ENCODE assay signal across 9 mouse cellular contexts in genomic region chr5:16047452-16048191, GRCm38 (mm10).
DNase-seq lines count a peak whose midpoint lies in the region; ATAC-seq and TF ChIP-seq lines count a peak whose summit lies in the region.
"Had no signal": no experiment of that assay in that cellular context is flagged by ENCODE, and none has a peak within 500 bp of the region (broad histone marks: within the 10 kb centered on the region; RNA-seq: fewer than 3 reads in every experiment).

No protein-coding gene starts in this region.

- peak overlapping the region; percentile 70 for H3K27ac ChIP-seq in gastrocnemius, adult 2 months
- peak overlapping the region; percentile 49 for H3K27ac ChIP-seq in intestine, embryonic 16.5 days (ENCODE audit: low read length)
- H3K27ac ChIP-seq in layer of hippocampus, adult 2 months: no peak overlapping the region
- H3K27ac ChIP-seq: limb, embryonic 13.5 days had no signal

- 0 out of 2 replicates have a peak overlapping the region, but pooled peaks have one; percentile 33 for H3K9ac ChIP-seq in intestine, embryonic 16.5 days (ENCODE audit: low read depth, low read length)
- H3K9ac ChIP-seq: limb, embryonic 13.5 days had no signal

- peak overlapping the region; percentile 44 for H3K4me2 ChIP-seq in intestine, embryonic 16.5 days (ENCODE audit: low read depth, low read length)
- H3K4me2 ChIP-seq: limb, embryonic 13.5 days had no signal

- H3K4me1 ChIP-seq in intestine, embryonic 16.5 days (ENCODE audit: control insufficient read depth, insufficient read depth, low read length): no peaks in the 10 kb centered on the region

- no peaks in the 10 kb centered on the region for H3K36me3 ChIP-seq in intestine, embryonic 16.5 days (ENCODE audit: control insufficient read depth, insufficient read depth, low read length)
- H3K36me3 ChIP-seq: limb, embryonic 13.5 days had no signal

- WGBS in intestine, embryonic 16.5 days: 37% methylated on average over 10 of the region's 10 CpGs

- H3K27me3 ChIP-seq in intestine, embryonic 16.5 days (replicated peaks; ENCODE audit: control insufficient read depth, insufficient read depth, low read length): no peaks in the 10 kb centered on the region
- H3K27me3 ChIP-seq: limb, embryonic 13.5 days had no signal

- peak; percentile 90 for ATAC-seq in frontal cortex, adult (ENCODE audit: low TSS enrichment)
- ATAC-seq in intestine, embryonic 16.5 days: peak; percentile 75
- ATAC-seq in inflammation-experienced regulatory T-cells, adult 6 months: no peak

- intact Hi-C loops in gastrocnemius, adult 2 months (cut with DNase I): no loop called here

- H3K9me3 ChIP-seq in intestine, embryonic 16.5 days (ENCODE audit: control insufficient read depth, low read length): no peaks in the 10 kb centered on the region
- H3K9me3 ChIP-seq: limb, embryonic 13.5 days had no signal

- peak overlapping the region; percentile 35 for H3K4me3 ChIP-seq in gastrocnemius, adult 2 months
- H3K4me3 ChIP-seq in intestine, embryonic 16.5 days (ENCODE audit: low read length): no peak overlapping the region
- no peak overlapping the region for H3K4me3 ChIP-seq in layer of hippocampus, adult 2 months
- H3K4me3 ChIP-seq: limb, embryonic 13.5 days had no signal

- TF ChIP-seq CTCF in gastrocnemius, adult 2 months (IDR thresholded peaks at IDR 0.05): no peak
- no peak for TF ChIP-seq CTCF in layer of hippocampus, adult 2 months (conservative IDR thresholded peaks at IDR 0.05)

- DNase-seq in frontal cortex, postnatal 10 days (ENCODE audit: low spot score in 2 of 2): no peak
- DNase-seq in gastrocnemius, adult 2 months: peak; percentile 43
- peak; percentile 66 for DNase-seq in lung, postnatal 36 days
- no peak for DNase-seq in layer of hippocampus, adult 2 months (ENCODE audit: low spot score in 2 of 2)
- DNase-seq in frontal cortex, postnatal 36 days (ENCODE audit: low spot score in 2 of 2): no peak

Comparison
In these comparisons a context has a peak if more than half of its experiments do, and no peak if none do; other contexts are left out.
1. DNase-seq: peak in gastrocnemius, adult 2 months (single experiment) and lung, postnatal 36 days (single experiment); none in frontal cortex, postnatal 10 days (0 of 2), layer of hippocampus, adult 2 months (0 of 2) and frontal cortex, postnatal 36 days (0 of 2).